Mouse (Mus musculus) embryo, embryonic 10 days (tissue): ENCODE results near the gene Krt31.

Source experiments
- DNase-seq: peaks from one replicate; pipeline ENCODE4 v3.0.0-alpha.2; 2015; ENCODE audit warnings: low spot score

The Krt31 gene

GRCm38 (mm10) chr11:100050451-100050850 lies at the start of gene Krt31:
Gene Krt31, minus strand, starts transcription at chr11:100050551.
- DNase-seq = no peak

DNA sequence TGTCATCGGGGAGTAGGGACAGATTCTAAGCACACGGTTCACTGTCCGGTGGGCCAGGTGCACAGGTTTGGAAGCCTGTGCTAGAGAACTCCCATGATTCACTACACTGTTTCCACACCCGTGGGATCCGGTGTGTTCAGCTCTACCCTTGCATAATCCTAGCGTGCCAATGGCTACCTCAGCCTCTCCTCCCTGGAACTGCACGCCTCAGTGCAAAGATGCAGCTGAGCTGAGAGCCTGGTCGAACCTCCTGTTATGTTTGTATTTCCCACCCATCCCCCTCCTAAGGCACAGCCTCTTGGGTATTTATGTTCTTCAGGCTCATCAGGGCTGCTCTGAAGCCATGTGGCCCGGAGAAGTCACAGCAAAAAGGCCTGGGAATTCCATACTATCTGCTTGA lies 47.5 kb upstream of the Krt31 start:
- DNase-seq = peak; percentile 18

- no peak for DNase-seq
Observed at GRCm38 (mm10) chr11:100096141-100096540, 45.8 kb upstream of the Krt31 start, which contains the start of gene Krt35. Gene Krt35, minus strand, starts transcription at chr11:100096241.

- DNase-seq = no peak
Observed at GRCm38 (mm10) chr11:100088378-100089025, 38.2 kb upstream of the Krt31 start.

- DNase-seq = no peak
Observed at GRCm38 (mm10) chr11:100087861-100088260, 37.5 kb upstream of the Krt31 start, which contains the start of gene Krt32. Gene Krt32, minus strand, starts transcription at chr11:100088226.

DNA sequence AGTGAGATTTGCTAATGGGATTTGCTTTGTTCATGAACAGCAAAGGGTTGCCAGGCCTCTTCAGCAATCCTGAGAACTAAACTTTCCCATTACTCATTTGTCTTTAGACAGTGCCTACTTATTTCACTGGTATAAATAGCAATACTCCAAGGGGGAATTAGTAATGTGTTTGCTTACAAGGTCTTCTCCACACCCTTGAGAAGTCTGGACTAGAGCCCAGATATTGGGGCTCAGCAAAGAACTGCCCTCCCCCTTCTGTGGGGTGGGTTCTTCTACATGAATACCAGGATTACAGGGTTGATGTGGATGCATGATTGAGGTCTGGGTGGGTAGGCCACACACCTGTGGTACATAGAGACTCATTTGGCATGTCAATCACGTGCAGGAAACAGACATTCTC lies 23.5 kb upstream of the Krt31 start:
- DNase-seq = no peak

DNA sequence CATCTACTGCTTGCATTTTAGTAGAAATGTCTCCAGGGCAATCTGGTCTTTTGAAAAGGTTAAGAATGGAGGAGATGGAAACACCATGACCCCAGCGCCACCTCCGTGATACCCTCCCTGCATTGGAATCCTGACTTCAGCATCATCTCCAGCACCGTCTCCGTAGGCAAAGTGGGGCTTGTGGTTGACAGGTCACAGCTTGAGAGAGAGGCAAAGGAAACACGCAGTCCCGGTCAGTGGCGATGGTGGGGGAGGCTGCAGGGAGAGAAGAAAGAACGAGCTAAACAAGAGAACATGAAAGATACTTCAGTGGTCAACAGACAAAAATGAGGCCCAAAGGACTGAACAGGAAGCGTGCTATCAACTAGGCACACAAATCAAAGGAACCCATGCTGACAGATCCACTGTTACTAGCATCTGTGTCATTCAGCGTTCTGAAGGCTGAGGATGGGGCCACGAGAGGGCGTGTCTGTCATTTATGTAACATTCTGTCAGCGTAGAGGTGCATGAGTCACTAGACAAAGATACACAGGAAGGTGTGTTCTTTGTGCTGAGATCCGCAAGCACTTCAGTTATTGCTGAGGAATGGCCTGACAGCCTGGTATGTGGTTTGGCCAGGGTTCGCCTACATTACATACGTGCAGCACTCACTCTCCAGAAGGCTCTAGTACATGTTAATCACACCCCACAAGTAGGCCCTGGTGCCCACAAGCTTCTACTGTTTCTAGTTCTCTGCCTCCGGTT lies 17.1 kb upstream of the Krt31 start:
- DNase-seq = no peak

DNA sequence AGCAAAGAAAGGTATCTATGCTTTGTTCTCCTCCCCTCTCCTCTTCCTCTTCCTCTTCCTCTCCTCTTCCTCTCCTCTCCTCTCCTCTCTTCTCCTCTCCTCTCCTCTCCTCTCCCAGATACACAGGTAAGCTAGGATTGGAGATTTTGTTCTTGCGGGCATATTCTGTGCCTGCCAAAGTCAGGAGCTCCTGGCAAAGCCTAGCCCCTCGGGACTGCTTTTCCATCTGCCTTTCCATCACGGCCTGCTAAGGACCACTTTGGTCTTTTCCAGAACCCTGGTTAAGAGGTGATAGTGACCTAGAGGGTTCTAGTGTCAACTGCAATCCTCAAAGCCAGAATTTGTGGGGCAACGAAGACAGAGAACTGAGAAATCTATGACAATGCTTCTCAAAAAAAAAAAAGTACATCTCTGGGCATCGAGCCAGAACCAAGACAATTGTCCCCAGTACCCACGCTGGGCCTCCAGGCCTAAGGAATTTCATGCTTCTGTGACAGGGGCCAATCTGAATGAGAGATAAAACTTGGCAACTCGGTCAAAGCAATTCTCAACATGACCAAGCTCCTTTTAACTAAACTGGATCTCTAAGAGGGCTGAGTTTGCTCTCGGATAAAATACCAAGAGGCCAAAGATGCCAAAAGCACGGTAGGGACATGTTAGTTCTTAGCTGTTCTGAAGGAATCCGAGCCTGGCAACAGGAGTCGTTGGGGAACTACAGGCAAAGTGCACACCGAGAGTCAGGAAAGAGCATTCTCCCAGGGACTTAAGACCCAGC lies 16.1 kb upstream of the Krt31 start:
- DNase-seq = no peak

GRCm38 (mm10) chr11:100058875-100059274 lies 8.5 kb upstream of the Krt31 start:
- peak; percentile 35 for DNase-seq

GRCm38 (mm10) chr11:100055686-100056655 lies 5.6 kb upstream of the Krt31 start:
- no peak for DNase-seq

DNA sequence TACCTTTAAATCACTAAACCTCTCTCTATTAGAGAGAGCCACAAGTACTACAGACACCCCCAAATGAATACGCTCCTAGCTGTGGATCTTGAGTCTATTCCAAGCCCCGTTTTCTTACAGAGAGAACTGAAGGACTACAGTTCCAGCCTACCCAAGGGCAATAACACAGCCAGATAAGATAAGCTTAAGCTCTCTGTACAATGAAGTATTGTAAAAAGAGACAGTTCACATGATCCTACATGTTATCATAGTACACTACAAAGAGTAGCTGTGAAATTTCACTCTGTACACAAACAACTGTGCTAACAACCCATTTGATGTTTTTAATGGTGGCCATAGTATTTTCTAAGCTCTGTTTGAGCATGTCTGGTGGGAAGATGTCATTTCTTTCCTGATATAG lies 3.2 kb downstream of the Krt31 start:
- no peak for DNase-seq

DNA sequence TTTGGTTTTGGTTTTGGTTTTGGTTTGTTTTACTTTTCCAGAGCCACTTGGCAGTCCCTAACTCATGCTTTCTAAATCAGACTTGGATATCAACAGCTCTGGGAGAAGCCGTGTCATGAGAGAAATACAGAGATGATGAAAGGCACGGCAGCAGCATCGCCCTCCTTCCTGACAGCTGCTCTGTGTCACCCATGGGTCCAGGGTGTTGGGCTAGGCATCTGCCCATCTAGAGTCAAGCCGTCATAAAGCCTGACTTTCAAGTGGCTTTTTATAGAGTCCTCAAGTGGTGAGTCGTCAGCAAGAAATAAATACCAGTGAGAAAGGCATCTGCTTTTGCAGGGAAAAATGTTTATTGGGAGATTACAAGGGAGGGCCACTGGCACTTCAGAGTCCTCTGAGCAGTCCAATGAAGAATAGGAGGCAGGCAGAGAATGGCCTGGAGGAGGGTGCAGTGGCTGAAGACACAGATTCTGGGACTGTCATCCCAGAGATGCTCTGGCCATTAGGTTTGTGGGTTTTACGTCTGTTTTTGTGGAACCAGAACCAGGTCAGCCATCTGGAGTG lies 4.0 kb downstream of the Krt31 start:
- no peak for DNase-seq

- DNase-seq = no peak
Observed at GRCm38 (mm10) chr11:100041454-100041853, 8.9 kb downstream of the Krt31 start, which contains the start of gene Krt34. Gene Krt34, minus strand, starts transcription at chr11:100041554.

- no peak for DNase-seq
Observed at GRCm38 (mm10) chr11:100029768-100030167, 20.6 kb downstream of the Krt31 start, which contains the start of gene Krt33b. Gene Krt33b, minus strand, starts transcription at chr11:100029868.

- no peak for DNase-seq
Observed at GRCm38 (mm10) chr11:100021438-100021837, 28.9 kb downstream of the Krt31 start.

DNA sequence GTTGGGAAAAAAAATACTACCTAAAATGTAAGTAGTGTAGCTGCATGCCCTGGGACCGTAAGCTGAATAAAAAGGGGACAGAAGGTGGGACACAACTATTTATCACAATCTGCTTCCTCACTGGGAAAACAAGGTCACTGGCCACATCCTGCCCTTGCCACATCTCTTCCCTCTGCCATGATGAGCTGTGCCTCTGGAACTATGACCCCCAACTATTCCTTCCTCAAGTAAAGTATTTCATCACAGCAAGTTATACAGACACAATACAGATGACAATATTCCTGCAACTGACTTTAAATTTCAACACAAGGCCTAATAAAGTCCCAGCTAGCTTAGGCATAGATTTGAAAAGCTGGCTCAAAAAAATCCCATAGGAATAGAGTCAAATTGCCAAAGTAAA lies 30.9 kb downstream of the Krt31 start:
- DNase-seq = no peak

DNA sequence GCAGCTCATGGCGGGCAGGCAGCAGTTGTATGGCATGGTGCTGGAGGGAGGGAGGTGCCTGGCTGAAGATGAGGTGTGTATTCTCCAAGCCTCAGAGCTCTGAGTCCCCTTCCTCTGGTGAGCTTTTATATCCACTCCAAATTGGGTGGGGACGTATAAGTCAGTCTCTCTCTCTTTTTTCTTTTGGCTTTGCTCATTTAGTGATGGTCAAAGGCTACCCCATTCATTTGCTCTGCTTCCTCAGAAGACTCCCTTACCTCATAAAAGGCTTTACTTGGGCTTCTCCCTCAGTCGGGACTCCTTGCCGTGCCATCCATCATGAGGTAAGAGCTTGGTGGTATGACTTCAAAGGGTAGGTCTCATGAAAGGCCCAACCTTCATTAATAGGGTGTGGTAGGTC lies 34.2 kb downstream of the Krt31 start, which contains the start of gene Krt33a:
TSS of gene Krt33a (minus strand) at position 101 of the 400 bp plus-strand sequence.
- DNase-seq = no peak

- no peak for DNase-seq
Observed at GRCm38 (mm10) chr11:100013691-100014171, 36.6 kb downstream of the Krt31 start.

DNA sequence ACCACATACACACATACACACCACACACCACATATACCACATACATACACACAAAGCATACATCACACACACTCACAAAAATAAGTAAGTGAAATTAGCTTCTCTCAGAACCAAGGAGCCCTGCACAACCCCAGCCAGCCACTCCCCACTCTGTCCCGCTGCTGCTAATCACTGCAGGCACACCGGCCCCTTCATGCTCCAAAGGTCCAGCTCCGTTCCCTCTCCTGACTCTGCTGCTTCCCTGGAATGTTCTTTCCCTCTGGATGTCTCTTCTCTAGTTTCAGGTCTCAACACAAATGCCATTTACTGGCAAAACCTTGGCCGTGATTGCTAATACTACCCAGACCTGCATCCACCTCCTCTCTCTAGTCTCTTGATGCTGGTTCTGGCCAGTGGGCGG lies 39.7 kb downstream of the Krt31 start:
- no peak for DNase-seq

DNA sequence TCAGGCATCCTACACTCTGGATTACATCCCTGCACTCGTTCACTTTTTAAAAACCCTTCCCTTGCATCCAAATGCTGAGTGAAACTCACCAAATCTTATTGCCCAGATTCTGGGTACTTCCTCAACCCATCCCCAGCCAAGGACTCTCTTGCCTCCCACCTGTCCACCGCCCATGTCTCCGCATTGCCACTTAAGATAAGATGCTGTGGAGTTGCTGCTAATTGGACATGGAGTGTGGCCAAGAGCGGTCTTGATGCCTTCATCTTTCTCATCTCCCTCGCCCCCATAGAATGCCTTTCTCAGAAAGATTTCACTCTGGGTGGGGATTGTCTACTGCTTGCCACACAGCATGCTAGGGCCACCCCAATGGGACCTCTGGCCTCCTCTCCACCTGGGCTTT lies 42.0 kb downstream of the Krt31 start:
- DNase-seq = no peak

GRCm38 (mm10) chr11:100006624-100007023 lies 43.7 kb downstream of the Krt31 start:
- DNase-seq = no peak
